Mouse (Mus musculus) Patski (cell line): ENCODE results near the gene Olfr969. TPM values are rescaled to one million over a fixed set of nuclear protein-coding genes. Genes with fewer than 3 reads are reported as not detected.
"Not testable (repeated sequence)": the region's sequence is repeated elsewhere in the genome, so short reads cannot be mapped to it uniquely, and the experiment has no call there.

ENCODE experiments used
- ATAC-seq: fragments of 100-300 bp; one replicate; pipeline ENCODE4 v1.8.0; 2021
- CTCF ChIA-PET: fragments of 350-600 bp; sonication (Branson Sonifier 250); formaldehyde crosslinking; loops from one replicate; lab custom pipeline; 2022; ENCODE audit warnings: inconsistent platforms; lab: Charles Lee
- POLR2A ChIA-PET: fragments of 350-600 bp; sonication (Branson Sonifier 250); formaldehyde crosslinking; loops from one replicate; lab custom pipeline; 2022; ENCODE audit warnings: antibody characterized with exemption, inconsistent platforms; lab: Charles Lee
- DNase-seq: peaks from one replicate; pipeline ENCODE4 v3.0.0-alpha.2; 2011; ENCODE audit warnings: low read depth, low spot score
- H3K27me3 ChIP-seq: fragments of 371-371 bp; one replicate; pipeline ENCODE4 v1.5.1; 2021
- CTCF ChIP-seq: fragments of 100-300 bp; IDR thresholded peaks from one replicate; pipeline ENCODE4 v1.5.1; 2021
- in situ Hi-C: fragments of 300-500 bp; cut with MboI; formaldehyde crosslinking; loops from 3 replicates; pipeline ENCODE4 v1.11.1; 2018; ENCODE audit warnings: low pct_unique_long_range_greater_than_20kb, mixed read lengths
- polyA plus RNA-seq: library from polyadenylated mRNA; unstranded; gene quantifications from one replicate; pipeline ENCODE4 v1.2.3, GENCODE M21; 2021

Gene Olfr969
- polyA plus RNA-seq: not detected

DNA sequence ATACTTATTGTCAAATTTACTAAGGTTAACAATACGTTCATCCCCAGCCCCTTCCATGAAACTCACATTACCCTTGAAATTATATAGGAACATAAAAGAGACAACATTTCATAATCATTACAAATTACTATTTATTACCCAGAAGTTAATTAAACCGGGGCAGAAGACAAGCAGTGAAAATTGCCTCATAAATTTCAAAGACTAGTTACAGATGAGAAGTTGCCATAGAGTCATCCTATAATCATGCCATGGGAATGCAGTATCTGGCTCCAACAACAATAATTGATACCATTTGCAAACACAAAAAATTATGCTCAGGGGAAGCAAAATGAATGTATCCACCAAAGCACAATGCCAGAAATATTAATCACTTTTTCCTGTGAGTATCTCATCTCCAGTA is at the start of gene Olfr969:
Olfr969 (plus strand) TSS at position 388 of the 400 bp plus-strand sequence.
- ChIA-PET CTCF (no interaction called here), POLR2A (no interaction called here)
- no peak for DNase-seq
- in situ Hi-C loops: no loop called here
- H3K27me3 ChIP-seq: peaks cover 3% of the 10 kb centered on the region
- TF ChIP-seq CTCF: no peak
- no peak for ATAC-seq

DNA sequence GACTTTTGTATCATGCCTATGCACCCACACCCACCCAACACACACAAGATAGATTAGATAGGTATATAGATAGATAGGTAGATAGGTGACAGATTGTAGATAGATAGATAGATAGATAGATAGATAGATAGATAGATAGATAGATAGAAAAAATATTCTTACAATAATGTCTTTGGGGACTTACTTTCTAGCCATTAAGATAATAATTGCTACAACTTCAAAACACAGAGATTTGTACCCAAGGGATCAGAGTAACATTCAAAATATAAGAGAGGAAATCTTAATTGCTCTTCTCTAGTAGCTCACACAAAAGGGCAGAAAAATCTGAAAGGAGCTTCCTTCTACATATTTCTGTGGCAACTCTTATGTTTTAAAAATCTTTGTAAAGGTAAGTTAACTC is 44.8 kb upstream of the Olfr969 start, which contains the start of gene Olfr967:
Olfr967 (plus strand) TSS at position 301 of the 400 bp plus-strand sequence.
- no peak for TF ChIP-seq CTCF
- ATAC-seq (no peak), DNase-seq (no peak)
- CTCF ChIA-PET: no interaction called here
- POLR2A ChIA-PET: no interaction called here
- H3K27me3 ChIP-seq: no peaks in the 10 kb centered on the region
- in situ Hi-C loops: no loop called here

GRCm38 (mm10) chr9:39746428-39746827 is 44.3 kb upstream of the Olfr969 start:
- in situ Hi-C loops: no loop called here
- ChIA-PET CTCF (interaction anchor here (1.2 kb wide), 1 partner anchor 12 kb away, joined by 3 read pairs; no protein-coding TSS in a partner anchor), POLR2A (no interaction called here)
- no peaks in the 10 kb centered on the region for H3K27me3 ChIP-seq
- ATAC-seq (no peak), DNase-seq (no peak)
- TF ChIP-seq CTCF: no peak

DNA sequence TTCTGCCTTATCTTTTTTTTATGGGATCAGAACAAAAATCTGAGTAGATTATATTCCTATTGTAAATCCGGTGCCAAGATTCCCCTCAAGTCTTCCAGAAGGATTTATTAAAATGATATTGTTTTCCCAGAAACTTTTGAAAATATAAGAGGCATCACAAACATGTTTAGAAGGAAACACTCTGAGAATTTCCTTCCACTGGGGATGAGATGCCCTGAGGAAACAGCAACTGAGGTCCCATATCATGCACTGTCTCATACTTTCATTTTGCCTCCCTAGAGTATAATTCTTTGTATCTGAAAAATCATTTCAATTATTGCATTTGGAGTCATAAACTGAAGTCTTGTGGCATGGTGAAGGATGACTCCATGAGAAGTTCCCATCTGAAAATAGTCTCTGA is 7.6 kb upstream of the Olfr969 start, which contains the start of gene Olfr968:
Olfr968 (minus strand) TSS at position 101 of the 400 bp plus-strand sequence.
- TF ChIP-seq CTCF: no peak
- ChIA-PET POLR2A (no interaction called here), CTCF (no interaction called here)
- ATAC-seq (no peak), DNase-seq (no peak)
- in situ Hi-C loops: no loop called here
- no peaks in the 10 kb centered on the region for H3K27me3 ChIP-seq

GRCm38 (mm10) chr9:39808560-39808959 is 17.8 kb downstream of the Olfr969 start, which contains the start of gene Olfr970:
TSS of gene Olfr970 (plus strand) at chr9:39808860.
- no peak for TF ChIP-seq CTCF
- DNase-seq (no peak), ATAC-seq (no peak)
- CTCF ChIA-PET: no interaction called here
- POLR2A ChIA-PET: no interaction called here
- in situ Hi-C loops: no loop called here
- peaks cover 12% of the 10 kb centered on the region for H3K27me3 ChIP-seq

- DNase-seq, CTCF ChIA-PET, ATAC-seq, H3K27me3 ChIP-seq, in situ Hi-C loops, POLR2A ChIA-PET: not testable (repeated sequence)
Measured at GRCm38 (mm10) chr9:39836576-39836975, 45.8 kb downstream of the Olfr969 start, which contains the start of gene Olfr971. TSS of gene Olfr971 (plus strand) at chr9:39836876.

Other genes starting within 250 kb of the Olfr969 start
- not detected for gene Olfr958, start 236.9 kb upstream of the Olfr969 start, polyA plus RNA-seq
- gene Olfr959, start 215.4 kb upstream of the Olfr969 start, polyA plus RNA-seq: not detected
- gene AW551984, start 186.5 kb upstream of the Olfr969 start, polyA plus RNA-seq: not detected
- gene Olfr148, start 180.3 kb upstream of the Olfr969 start, polyA plus RNA-seq: not detected
- not detected for gene Olfr960, start 169.6 kb upstream of the Olfr969 start, polyA plus RNA-seq
- not detected for gene Olfr961, start 145.9 kb upstream of the Olfr969 start, polyA plus RNA-seq
- not detected for gene Olfr963, start 123.7 kb upstream of the Olfr969 start, polyA plus RNA-seq
- gene Olfr149, start 83.8 kb upstream of the Olfr969 start, polyA plus RNA-seq: not detected
- not detected for gene Olfr965, start 79.6 kb upstream of the Olfr969 start, polyA plus RNA-seq
- not detected for gene Olfr150, start 60.0 kb upstream of the Olfr969 start, polyA plus RNA-seq
- not detected for gene Olfr967, start 44.7 kb upstream of the Olfr969 start, polyA plus RNA-seq
- gene Olfr968, start 7.7 kb upstream of the Olfr969 start, polyA plus RNA-seq: not detected
- gene Olfr970, start 17.9 kb downstream of the Olfr969 start, polyA plus RNA-seq: not detected
- not detected for gene Olfr971, start 45.9 kb downstream of the Olfr969 start, polyA plus RNA-seq
- gene Olfr972, start 75.5 kb downstream of the Olfr969 start, polyA plus RNA-seq: not detected
- gene Olfr229, start 116.4 kb downstream of the Olfr969 start, polyA plus RNA-seq: not detected
- not detected for gene Olfr974, start 146.6 kb downstream of the Olfr969 start, polyA plus RNA-seq
- gene Olfr975, start 161.1 kb downstream of the Olfr969 start, polyA plus RNA-seq: not detected
- gene Olfr976, start 170.2 kb downstream of the Olfr969 start, polyA plus RNA-seq: not detected
- not detected for gene Olfr978, start 201.2 kb downstream of the Olfr969 start, polyA plus RNA-seq
- 0.05 TPM for gene Olfr979, start 212.5 kb downstream of the Olfr969 start, polyA plus RNA-seq
- gene Olfr980, start 218.6 kb downstream of the Olfr969 start, polyA plus RNA-seq: not detected
- gene Olfr981, start 230.5 kb downstream of the Olfr969 start, polyA plus RNA-seq: not detected